Mouse (Mus musculus): Measurements from ENCODE around the gene Bicra. TPM values are rescaled to one million over a fixed set of nuclear protein-coding genes. Genes with fewer than 3 reads are reported as not detected.
A peak's percentile ranks its signal among the peaks of the same experiment; 100 is the strongest.

Gene Bicra
- 8.4 and 8.5 TPM in 2 replicates for polyA plus RNA-seq (2015; fragmentation: Nextera tagmentation; extraction: Ambion mirVana)

DNA sequence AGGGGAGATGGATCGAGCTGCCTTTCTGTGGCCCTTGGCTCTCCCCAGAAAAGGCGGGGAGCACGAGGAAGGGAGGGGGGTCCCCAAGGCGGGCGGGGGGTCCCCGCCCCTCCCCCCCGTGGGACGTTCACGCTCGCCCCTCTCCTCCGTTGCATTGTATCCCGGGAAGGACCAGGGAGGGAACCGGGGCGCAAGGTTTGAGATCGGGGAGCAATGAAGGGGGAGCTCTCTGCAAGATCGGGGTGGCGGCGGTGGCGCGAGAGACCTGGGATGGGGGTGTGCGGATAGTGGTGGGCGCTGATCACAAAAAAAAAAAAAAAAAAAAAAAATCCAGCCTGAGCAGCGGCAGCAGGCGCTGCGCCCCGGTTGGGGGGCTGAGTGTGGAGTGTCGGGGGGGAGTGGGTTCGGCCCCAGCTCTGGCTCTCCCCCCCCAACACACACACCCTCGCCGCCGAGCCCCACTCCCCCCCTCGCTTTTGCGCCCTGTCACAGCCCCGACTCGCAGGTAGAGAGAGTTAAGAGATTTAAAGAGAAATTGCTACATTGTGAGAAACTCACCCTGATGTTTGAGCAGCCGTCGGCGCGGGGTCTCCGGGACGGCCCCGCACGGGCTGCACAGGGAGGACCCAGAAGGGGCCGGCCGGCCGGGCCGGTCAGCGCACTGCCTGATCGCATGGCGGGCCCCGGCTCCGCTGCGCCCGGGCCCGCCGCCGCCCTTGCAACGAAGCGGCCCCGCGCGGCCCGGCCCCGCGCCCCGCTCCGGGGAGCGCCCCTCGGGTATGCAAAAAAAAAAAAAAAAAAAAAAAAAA is at the start of gene Bicra:
Gene Bicra (minus strand): TSS at position 584 of the 809 bp plus-strand sequence.
- H3K4me1 ChIP-seq, result peaks cover 57% of the 10 kb centered on the region
- H3K27me3 ChIP-seq, result no peaks in the 10 kb centered on the region
- H3K9ac ChIP-seq, result peak within 1 kb of the TSS; percentile 97
- ATAC-seq, result peak; percentile 74
- no peaks in the 10 kb centered on the region for H3K9me3 ChIP-seq (replicated peaks)
- H3K4me3 ChIP-seq, result peak within 1 kb of the TSS; percentile 80
- H3K36me3 ChIP-seq (ENCODE audit: poor library complexity, severe bottlenecking), result peaks cover 11% of the 10 kb centered on the region; the same call in 1 of the 2 replicates
- peak within 1 kb of the TSS; percentile 95 for H3K4me2 ChIP-seq
- peak within 1 kb of the TSS; percentile 97 for H3K27ac ChIP-seq
- WGBS, result 2% methylated on average over 52 of the region's 69 CpGs

- 54% methylated on average over 3 of the region's 3 CpGs for WGBS
- H3K4me3 ChIP-seq, result no peak overlapping the region
- no peak overlapping the region for H3K27ac ChIP-seq
- no peaks in the 10 kb centered on the region for H3K36me3 ChIP-seq (ENCODE audit: poor library complexity, severe bottlenecking)
- no peaks in the 10 kb centered on the region for H3K9me3 ChIP-seq (replicated peaks)
- H3K4me2 ChIP-seq, result no peak overlapping the region
- H3K9ac ChIP-seq, result no peak overlapping the region
- ATAC-seq, result no peak
- peaks cover 8% of the 10 kb centered on the region for H3K4me1 ChIP-seq
- peaks cover 10% of the 10 kb centered on the region; the same call in 1 of the 2 replicates for H3K27me3 ChIP-seq
Observed at GRCm38 (mm10) chr7:16094592-16094991, 46.9 kb upstream of the Bicra start.

- no peaks in the 10 kb centered on the region for H3K36me3 ChIP-seq (ENCODE audit: poor library complexity, severe bottlenecking)
- no peak overlapping the region for H3K9ac ChIP-seq
- ATAC-seq, result no peak
- WGBS, result 88% methylated on average over 2 of the region's 2 CpGs
- H3K4me2 ChIP-seq, result no peak overlapping the region
- H3K27me3 ChIP-seq, result peaks cover 8% of the 10 kb centered on the region; the same call in 1 of the 2 replicates
- no peaks in the 10 kb centered on the region for H3K9me3 ChIP-seq (replicated peaks)
- no peaks in the 10 kb centered on the region for H3K4me1 ChIP-seq
- H3K27ac ChIP-seq, result no peak overlapping the region
- H3K4me3 ChIP-seq, result no peak overlapping the region
Observed at GRCm38 (mm10) chr7:16087587-16087986, 39.9 kb upstream of the Bicra start.

DNA sequence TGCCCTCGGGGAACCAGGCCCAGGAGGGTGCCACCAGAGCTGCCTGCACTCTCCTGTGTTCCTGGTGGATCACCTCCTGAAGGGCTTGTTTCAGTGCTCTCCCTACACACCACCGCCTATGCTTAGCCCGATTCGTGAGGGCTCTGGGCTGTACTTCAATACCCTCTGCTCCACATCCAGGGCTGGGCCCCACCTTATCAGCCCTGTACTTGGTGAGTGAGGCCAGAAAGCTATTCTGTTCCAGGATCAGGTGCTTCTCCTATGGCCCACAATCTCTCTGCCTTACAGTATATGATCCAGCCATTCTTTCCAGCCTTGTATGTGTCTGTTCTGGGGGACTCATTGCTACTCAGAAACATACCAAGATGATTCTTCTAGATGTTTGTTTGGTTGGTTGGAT is 35.6 kb upstream of the Bicra start:
- H3K27ac ChIP-seq, result no peak overlapping the region
- H3K27me3 ChIP-seq, result peaks cover 8% of the 10 kb centered on the region
- 62% methylated on average over 4 of the region's 4 CpGs for WGBS
- no peak overlapping the region for H3K4me2 ChIP-seq
- H3K9ac ChIP-seq, result no peak overlapping the region
- no peaks in the 10 kb centered on the region for H3K9me3 ChIP-seq (replicated peaks)
- H3K4me3 ChIP-seq, result no peak overlapping the region
- no peaks in the 10 kb centered on the region for H3K4me1 ChIP-seq
- no peaks in the 10 kb centered on the region for H3K36me3 ChIP-seq (ENCODE audit: poor library complexity, severe bottlenecking)
- no peak for ATAC-seq

DNA sequence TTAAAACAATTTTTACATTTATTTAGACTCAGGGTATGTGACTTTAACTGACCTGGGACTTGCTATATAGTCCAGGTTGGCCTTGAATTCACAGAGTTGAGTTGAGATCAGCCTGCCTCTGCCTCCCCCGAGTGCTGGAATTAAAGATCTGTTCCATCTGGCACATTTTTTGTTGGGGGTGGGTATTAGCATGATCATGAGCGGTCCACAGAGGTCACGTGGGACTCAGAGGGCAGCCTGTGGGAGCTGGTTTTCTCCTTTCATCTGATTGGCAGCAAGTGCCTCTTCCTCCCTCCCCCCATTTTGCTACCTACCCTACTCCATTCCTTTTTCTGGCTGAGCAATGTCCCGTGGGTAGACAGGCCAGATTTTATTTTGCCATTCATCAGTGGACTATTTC is 32.9 kb upstream of the Bicra start:
- WGBS, result 68% methylated on average over 4 of the region's 4 CpGs

DNA sequence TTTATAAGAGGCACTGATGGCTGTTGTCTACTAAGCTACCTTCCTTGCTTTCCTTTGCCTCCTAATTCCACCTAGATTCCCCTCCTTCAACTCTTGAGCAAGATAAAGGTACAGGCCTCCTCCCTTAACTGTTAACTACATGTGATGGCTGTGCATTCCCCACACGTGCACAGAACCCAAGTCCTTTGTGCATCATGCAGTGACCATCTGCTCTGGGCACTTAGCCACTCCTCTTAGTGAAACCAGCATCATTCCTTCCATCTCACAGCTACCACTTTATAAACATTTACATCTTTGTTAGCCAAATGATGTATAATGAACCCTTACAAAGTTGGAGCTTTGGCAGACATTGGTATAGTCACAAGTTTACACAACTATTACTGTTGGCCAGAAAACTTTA is 32.2 kb upstream of the Bicra start:
- Histone ChIP-seq H3K27ac (no peak overlapping the region), H3K4me2 (no peak overlapping the region), H3K9ac (no peak overlapping the region), H3K36me3 (ENCODE audit: poor library complexity, severe bottlenecking) (no peaks in the 10 kb centered on the region), H3K9me3 (replicated peaks) (no peaks in the 10 kb centered on the region), H3K27me3 (peaks cover 8% of the 10 kb centered on the region), H3K4me1 (no peaks in the 10 kb centered on the region), H3K4me3 (no peak overlapping the region)
- WGBS, result 63% methylated on average over 1 of the region's 1 CpGs
- no peak for ATAC-seq

More for the DNA sequence above, 32.9 kb upstream of the Bicra start:
- Histone ChIP-seq H3K4me3 (no peak overlapping the region), H3K27me3 (peaks cover 8% of the 10 kb centered on the region), H3K36me3 (ENCODE audit: poor library complexity, severe bottlenecking) (no peaks in the 10 kb centered on the region), H3K27ac (no peak overlapping the region), H3K4me2 (no peak overlapping the region), H3K4me1 (no peaks in the 10 kb centered on the region), H3K9ac (no peak overlapping the region), H3K9me3 (replicated peaks) (no peaks in the 10 kb centered on the region)
- ATAC-seq, result no peak

GRCm38 (mm10) chr7:16071906-16072305 is 24.2 kb upstream of the Bicra start:
- WGBS, result 92% methylated on average over 6 of the region's 6 CpGs
- ATAC-seq, result no peak
- H3K27ac ChIP-seq, result no peak overlapping the region

DNA sequence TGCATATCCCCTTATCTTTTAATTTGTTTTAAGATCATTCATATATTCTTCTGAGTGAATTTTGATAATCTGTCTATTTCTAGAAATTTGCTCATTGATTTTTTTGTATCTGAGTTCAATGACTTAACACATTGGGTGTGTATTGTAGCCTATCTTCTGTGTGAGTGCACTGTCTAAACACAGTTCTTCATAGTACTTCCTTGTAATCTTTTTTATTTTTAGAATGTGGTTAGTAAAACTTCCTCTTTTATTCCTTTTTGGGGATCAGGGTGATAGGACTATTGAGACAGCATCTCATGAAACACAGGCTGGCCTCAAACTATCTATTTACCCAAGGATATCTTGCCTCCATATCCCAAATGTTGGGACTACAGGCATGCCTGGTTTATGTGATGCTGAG is 23.1 kb upstream of the Bicra start:
- no peaks in the 10 kb centered on the region for H3K27me3 ChIP-seq
- no peaks in the 10 kb centered on the region for H3K36me3 ChIP-seq (ENCODE audit: poor library complexity, severe bottlenecking)
- H3K27ac ChIP-seq, result no peak overlapping the region
- ATAC-seq, result no peak
- H3K4me1 ChIP-seq, result no peaks in the 10 kb centered on the region
- no peaks in the 10 kb centered on the region for H3K9me3 ChIP-seq (replicated peaks)
- no peak overlapping the region for H3K4me3 ChIP-seq
- H3K9ac ChIP-seq, result no peak overlapping the region
- H3K4me2 ChIP-seq, result no peak overlapping the region

More at GRCm38 (mm10) chr7:16071906-16072305, 24.2 kb upstream of the Bicra start:
- Histone ChIP-seq H3K9ac (no peak overlapping the region), H3K4me1 (no peaks in the 10 kb centered on the region), H3K27me3 (no peaks in the 10 kb centered on the region), H3K9me3 (replicated peaks) (no peaks in the 10 kb centered on the region), H3K4me2 (no peak overlapping the region), H3K4me3 (no peak overlapping the region), H3K36me3 (ENCODE audit: poor library complexity, severe bottlenecking) (no peaks in the 10 kb centered on the region)

- no peak for ATAC-seq
- H3K9me3 ChIP-seq (replicated peaks), result peaks cover 8% of the 10 kb centered on the region
- H3K36me3 ChIP-seq (ENCODE audit: poor library complexity, severe bottlenecking), result no peaks in the 10 kb centered on the region
- 40% methylated on average over 4 of the region's 4 CpGs for WGBS
- H3K4me1 ChIP-seq, result no peaks in the 10 kb centered on the region
- peaks cover 36% of the 10 kb centered on the region for H3K27me3 ChIP-seq
- H3K4me2 ChIP-seq, result no peak overlapping the region
- H3K4me3 ChIP-seq, result no peak overlapping the region
- no peak overlapping the region for H3K27ac ChIP-seq
- H3K9ac ChIP-seq, result no peak overlapping the region
Observed at GRCm38 (mm10) chr7:16063490-16063889, 15.8 kb upstream of the Bicra start.

DNA sequence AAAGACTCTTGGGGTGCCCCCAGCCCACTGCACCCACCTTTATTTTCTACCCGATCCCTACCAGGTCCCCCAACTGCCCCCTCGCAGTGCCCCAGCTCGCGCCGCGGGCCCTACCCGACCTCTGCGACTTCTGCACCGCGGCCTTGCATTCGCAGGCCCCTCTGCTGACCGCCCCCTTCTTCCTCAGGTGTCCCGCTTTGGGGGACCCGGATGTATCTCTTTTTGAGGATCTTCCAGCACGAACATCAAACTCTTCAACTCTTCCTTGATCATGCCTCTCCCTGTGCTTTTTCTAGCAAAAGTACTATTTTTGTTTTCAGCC is 14.3 kb upstream of the Bicra start:
- no peak overlapping the region for H3K4me2 ChIP-seq
- no peak overlapping the region for H3K27ac ChIP-seq
- H3K36me3 ChIP-seq (ENCODE audit: poor library complexity, severe bottlenecking), result no peaks in the 10 kb centered on the region
- H3K4me1 ChIP-seq, result no peaks in the 10 kb centered on the region
- H3K27me3 ChIP-seq, result peaks cover 44% of the 10 kb centered on the region
- ATAC-seq, result no peak
- no peak overlapping the region for H3K4me3 ChIP-seq
- peaks cover 8% of the 10 kb centered on the region for H3K9me3 ChIP-seq (replicated peaks)
- 81% methylated on average over 15 of the region's 15 CpGs for WGBS
- no peak overlapping the region for H3K9ac ChIP-seq

- H3K9ac ChIP-seq, result no peak within 1 kb of the TSS
- no peak within 1 kb of the TSS for H3K27ac ChIP-seq
- no peaks in the 10 kb centered on the region for H3K4me1 ChIP-seq
- H3K4me3 ChIP-seq, result no peak within 1 kb of the TSS
- no peak for ATAC-seq
- no peaks in the 10 kb centered on the region for H3K36me3 ChIP-seq (ENCODE audit: poor library complexity, severe bottlenecking)
- WGBS, result 51% methylated on average over 67 of the region's 80 CpGs
- peaks cover 8% of the 10 kb centered on the region for H3K9me3 ChIP-seq (replicated peaks)
- peaks cover 44% of the 10 kb centered on the region for H3K27me3 ChIP-seq
- peak within 1 kb of the TSS; percentile 18; the same call in 1 of the 2 replicates for H3K4me2 ChIP-seq
Observed at GRCm38 (mm10) chr7:16061219-16062098, 13.7 kb upstream of the Bicra start, which contains the start of gene Zfp541. TSS of gene Zfp541 (plus strand) at chr7:16061814.

DNA sequence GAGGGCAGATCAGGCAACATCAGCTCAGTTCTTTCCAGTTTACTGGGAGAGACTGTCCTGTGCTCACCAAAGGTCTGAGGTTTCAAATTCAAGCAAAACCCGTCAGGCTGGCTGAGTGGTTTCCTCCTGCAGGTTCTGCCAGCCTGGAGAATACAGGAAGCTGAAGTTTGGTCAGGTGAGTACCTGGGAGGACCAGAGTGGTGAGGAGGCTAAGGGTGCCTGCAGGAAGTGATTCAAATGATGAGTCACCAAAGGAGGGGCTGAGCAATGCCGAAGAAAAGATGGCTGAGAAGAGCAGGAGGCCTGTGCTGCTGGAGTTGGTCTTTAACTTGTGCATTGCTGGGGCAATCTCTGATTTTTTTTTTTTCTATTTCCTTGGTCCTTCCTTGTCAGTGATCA is 9.4 kb upstream of the Bicra start:
- Histone ChIP-seq H3K9ac (no peak overlapping the region), H3K9me3 (replicated peaks) (peaks cover 8% of the 10 kb centered on the region), H3K4me2 (no peak overlapping the region), H3K27ac (no peak overlapping the region), H3K36me3 (ENCODE audit: poor library complexity, severe bottlenecking) (no peaks in the 10 kb centered on the region), H3K27me3 (peaks cover 39% of the 10 kb centered on the region), H3K4me3 (no peak overlapping the region), H3K4me1 (peaks cover 6% of the 10 kb centered on the region)
- 72% methylated on average over 2 of the region's 2 CpGs for WGBS
- ATAC-seq, result no peak
